Mouse (Mus musculus) CH12.LX (cell line): ENCODE results near the gene Trabd2b.

Source experiments
- CHD2 ChIP-seq: IDR thresholded peaks from 2 replicates; pipeline ENCODE4 v1.6.1; 2011; ENCODE audit warnings: low read length, improper control_type of control experiment
- CTCF ChIP-seq, 2 experiments: IDR thresholded peaks in 1 of 2; conservative IDR thresholded peaks in 1 of 2; 2 replicates each; pipeline ENCODE4 v1.5.1; 2011 to 2012; ENCODE audit warnings: low read depth in 2 of 2, low read length in 2 of 2, improper control_type of control experiment in 1 of 2, inconsistent platforms in 1 of 2, mild to moderate bottlenecking in 1 of 2, moderate library complexity in 1 of 2
- E2F4 ChIP-seq: IDR thresholded peaks from 2 replicates; pipeline ENCODE4 v1.6.1; 2011; ENCODE audit warnings: low read depth, low read length, improper control_type of control experiment; ENCODE audit not compliant: insufficient replicate concordance
- HCFC1 ChIP-seq: IDR thresholded peaks from 2 replicates; pipeline ENCODE4 v1.6.1; 2012; ENCODE audit warnings: low read depth, mild to moderate bottlenecking, inconsistent platforms, low read length, improper control_type of control experiment
- MAX ChIP-seq: IDR thresholded peaks from 2 replicates; pipeline ENCODE4 v1.6.1; 2011; ENCODE audit warnings: low read length, improper control_type of control experiment
- MXI1 ChIP-seq: IDR thresholded peaks from 2 replicates; pipeline ENCODE4 v1.6.1; 2011; ENCODE audit warnings: mild to moderate bottlenecking, low read depth, low read length, improper control_type of control experiment
- NELFE ChIP-seq: IDR thresholded peaks from 2 replicates; pipeline ENCODE4 v1.6.1; 2011; ENCODE audit warnings: low read depth, low read length, improper control_type of control experiment
- POLR2A ChIP-seq: IDR thresholded peaks from 2 replicates; pipeline ENCODE4 v1.6.1; 2011; ENCODE audit warnings: low read depth, mild to moderate bottlenecking, improper control_type of control experiment, low read length
- RAD21 ChIP-seq: IDR thresholded peaks from 2 replicates; pipeline ENCODE4 v1.6.1; 2011; ENCODE audit warnings: low read depth, mild to moderate bottlenecking, low read length, improper control_type of control experiment, moderate library complexity
- RCOR1 ChIP-seq: conservative IDR thresholded peaks from 2 replicates; pipeline ENCODE4 v1.6.1; 2012; ENCODE audit warnings: low read depth, mild to moderate bottlenecking, inconsistent platforms, low read length, improper control_type of control experiment

DNA sequence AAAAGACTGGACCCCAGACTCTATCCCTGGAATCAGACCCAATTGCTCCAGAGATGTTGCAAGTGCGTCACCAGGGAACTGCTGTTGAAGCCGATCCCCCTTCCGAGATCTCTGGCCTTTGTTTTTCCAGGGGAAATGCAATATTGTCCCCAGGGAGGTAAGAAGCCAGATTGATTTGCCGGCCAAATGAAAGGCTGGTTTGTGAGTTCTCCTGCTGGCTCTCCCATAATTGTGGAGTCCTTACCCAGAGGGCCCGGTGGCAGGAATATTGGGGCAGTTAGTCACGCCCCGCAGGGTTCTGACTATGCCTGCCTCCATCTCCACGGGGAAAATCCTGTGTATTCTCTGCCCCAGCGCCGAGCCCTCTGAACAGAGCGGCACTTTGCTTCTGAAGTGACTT, 3.9 kb downstream of the Trabd2b start:
- TF ChIP-seq CTCF (conservative IDR thresholded peaks at IDR 0.05 in 1 of 2, IDR thresholded peaks at IDR 0.05 in 1 of 2; ENCODE audit: low read depth in 2 of 2, low read length in 2 of 2) = no peak
- no peak for TF ChIP-seq E2F4
- TF ChIP-seq POLR2A = no peak
- no peak for TF ChIP-seq NELFE
- no peak for TF ChIP-seq RCOR1
- TF ChIP-seq HCFC1 = no peak
- TF ChIP-seq MXI1 = no peak
- TF ChIP-seq CHD2 = no peak
- no peak for TF ChIP-seq RAD21
- TF ChIP-seq MAX = no peak
